In genomic region chr3:130935302-130935925, GRCm38 (mm10) we compare ENCODE assay signal across 11 mouse cellular contexts.
DNase-seq lines count a peak whose midpoint lies in the region; ATAC-seq and TF ChIP-seq lines count a peak whose summit lies in the region.
"Had no signal": no experiment of that assay in that cellular context is flagged by ENCODE, and none has a peak within 500 bp of the region (broad histone marks: within the 10 kb centered on the region; RNA-seq: fewer than 3 reads in every experiment).

No protein-coding gene starts in this region.

- no peaks in the 10 kb centered on the region for H3K27me3 ChIP-seq in heart, embryonic 10.5 days (ENCODE audit: insufficient read depth, poor library complexity, severe bottlenecking)
- H3K27me3 ChIP-seq in lung, embryonic 14.5 days (ENCODE audit: insufficient read depth, low read length), result no peaks in the 10 kb centered on the region
- no peaks in the 10 kb centered on the region for H3K27me3 ChIP-seq in limb, embryonic 14.5 days (ENCODE audit: control insufficient read depth, insufficient read depth, low read length)
- no peaks in the 10 kb centered on the region for H3K27me3 ChIP-seq in hindbrain, embryonic 11.5 days (ENCODE audit: control insufficient read depth, insufficient read depth, low read length)

- H3K9me3 ChIP-seq in heart, embryonic 10.5 days, result no peaks in the 10 kb centered on the region
- H3K9me3 ChIP-seq in lung, embryonic 14.5 days (ENCODE audit: low read depth, low read length), result no peaks in the 10 kb centered on the region
- H3K9me3 ChIP-seq in limb, embryonic 14.5 days (ENCODE audit: control insufficient read depth, low read length), result no peaks in the 10 kb centered on the region
- no peaks in the 10 kb centered on the region for H3K9me3 ChIP-seq in hindbrain, embryonic 11.5 days (ENCODE audit: control insufficient read depth, low read length)

- H3K36me3 ChIP-seq in heart, embryonic 10.5 days, result no peaks in the 10 kb centered on the region
- H3K36me3 ChIP-seq in lung, embryonic 14.5 days (ENCODE audit: insufficient read depth), result no peaks in the 10 kb centered on the region
- H3K36me3 ChIP-seq in limb, embryonic 14.5 days (ENCODE audit: control insufficient read depth, insufficient read depth, low read length), result no peaks in the 10 kb centered on the region
- no peaks in the 10 kb centered on the region for H3K36me3 ChIP-seq in hindbrain, embryonic 11.5 days (ENCODE audit: control insufficient read depth, insufficient read depth, low read length)

- WGBS in heart, embryonic 10.5 days, result 53% methylated on average over 8 of the region's 8 CpGs
- 29% methylated on average over 8 of the region's 8 CpGs for WGBS in lung, embryonic 14.5 days
- WGBS in limb, embryonic 14.5 days, result 40% methylated on average over 8 of the region's 8 CpGs
- WGBS in hindbrain, embryonic 11.5 days, result 63% methylated on average over 8 of the region's 8 CpGs

- H3K4me2 ChIP-seq in lung, embryonic 14.5 days, result no peak overlapping the region
- no peak overlapping the region for H3K4me2 ChIP-seq in limb, embryonic 14.5 days (replicated peaks; ENCODE audit: low read depth, low read length, severe bottlenecking)
- H3K4me2 ChIP-seq in hindbrain, embryonic 11.5 days (replicated peaks; ENCODE audit: low read depth, low read length), result no peak overlapping the region
- H3K4me2 ChIP-seq: hindbrain, embryonic 14.5 days had no signal

- H3K9ac ChIP-seq in lung, embryonic 14.5 days, result no peak overlapping the region
- no peak overlapping the region for H3K9ac ChIP-seq in limb, embryonic 14.5 days (ENCODE audit: low read depth, low read length, severe bottlenecking)
- no peak overlapping the region for H3K9ac ChIP-seq in hindbrain, embryonic 11.5 days (ENCODE audit: low read depth, low read length)
- H3K9ac ChIP-seq: forebrain, postnatal 0 days; hindbrain, embryonic 14.5 days had no signal

- peak overlapping the region; percentile 1; the same call in 1 of the 2 replicates for H3K4me3 ChIP-seq in heart, embryonic 10.5 days
- no peak overlapping the region for H3K4me3 ChIP-seq in lung, embryonic 14.5 days (ENCODE audit: low read depth, low read length)
- H3K4me3 ChIP-seq in limb, embryonic 14.5 days (replicated peaks; ENCODE audit: low read length), result no peak overlapping the region
- no peak overlapping the region for H3K4me3 ChIP-seq in hindbrain, embryonic 11.5 days (ENCODE audit: low read depth, low read length)

- no peak for TF ChIP-seq POLR2A in limb, embryonic 14.5 days (IDR thresholded peaks at IDR 0.05; ENCODE audit: borderline replicate concordance, extremely low read depth, insufficient read depth, insufficient read length)

- H3K27ac ChIP-seq in heart, embryonic 10.5 days, result peak overlapping the region; percentile 73
- peak overlapping the region; percentile 21; the same call in 1 of the 2 replicates for H3K27ac ChIP-seq in lung, embryonic 14.5 days (ENCODE audit: low read depth)
- H3K27ac ChIP-seq in limb, embryonic 14.5 days (replicated peaks; ENCODE audit: low read depth, low read length), result peak overlapping the region; percentile 55
- H3K27ac ChIP-seq in hindbrain, embryonic 11.5 days (ENCODE audit: low read depth, low read length), result no peak overlapping the region
- H3K27ac ChIP-seq: hindbrain, embryonic 14.5 days had no signal

- DNase-seq in heart, embryonic 10.5 days (ENCODE audit: low spot score), result no peak
- no peak for DNase-seq in heart, postnatal 36 days
- peak; percentile 47 for DNase-seq in lung, embryonic 14.5 days
- DNase-seq in lung, postnatal 14 days, result no peak
- DNase-seq in embryo, embryonic 11 days, result peak; percentile 24
- DNase-seq in limb, embryonic 14.5 days (ENCODE audit: low spot score), result no peak
- DNase-seq in spleen, postnatal 36 days (ENCODE audit: low spot score in 2 of 2), result no peak
- no peak for DNase-seq in hindbrain, embryonic 11.5 days (ENCODE audit: low spot score)
- DNase-seq: forebrain, postnatal 0 days; kidney, postnatal 25 days had no signal

- no peak for TF ChIP-seq CTCF in lung, embryonic 14.5 days (IDR thresholded peaks at IDR 0.05; ENCODE audit: low read depth)

- intact Hi-C loops in heart, postnatal 36 days (cut with DNase I), result no loop called here

- peaks cover 21% of the 10 kb centered on the region for H3K4me1 ChIP-seq in heart, embryonic 10.5 days
- H3K4me1 ChIP-seq in lung, embryonic 14.5 days (ENCODE audit: insufficient read depth), result peaks cover 3% of the 10 kb centered on the region; the same call in 1 of the 2 replicates
- peaks cover 9% of the 10 kb centered on the region; the same call in 1 of the 2 replicates for H3K4me1 ChIP-seq in limb, embryonic 14.5 days (ENCODE audit: control insufficient read depth, insufficient read depth, low read length)
- no peaks in the 10 kb centered on the region for H3K4me1 ChIP-seq in hindbrain, embryonic 11.5 days (replicated peaks; ENCODE audit: control insufficient read depth, insufficient read depth, low read length)

- ATAC-seq in lung, embryonic 14.5 days (ENCODE audit: insufficient read depth), result peak; percentile 72; the same call in 1 of the 2 replicates
- peak; percentile 46; the same call in 1 of the 2 replicates for ATAC-seq in limb, embryonic 14.5 days (ENCODE audit: low FRiP score, low read depth)
- no peak for ATAC-seq in hindbrain, embryonic 11.5 days (ENCODE audit: low FRiP score)
- ATAC-seq: forebrain, postnatal 0 days had no signal

Comparison
In these comparisons a context has a peak if more than half of its experiments do, and no peak if none do; other contexts are left out.
1. DNase-seq: peak in lung, embryonic 14.5 days (single experiment) and embryo, embryonic 11 days (single experiment); none in heart, embryonic 10.5 days (single experiment), heart, postnatal 36 days (0 of 2), lung, postnatal 14 days (single experiment), limb, embryonic 14.5 days (single experiment), spleen, postnatal 36 days (0 of 2) and hindbrain, embryonic 11.5 days (single experiment).